Mouse (Mus musculus) liver, embryonic 12.5 days (tissue): Measurements from ENCODE around the gene 4921539E11Rik. TPM values are rescaled to one million over a fixed set of nuclear protein-coding genes. Genes with fewer than 3 reads are reported as not detected.
A peak's percentile ranks its signal among the peaks of the same experiment; 100 is the strongest.

Source experiments
- ATAC-seq: fragments of 200-750 bp; cut with Nextera tagmentation; 2 replicates; pipeline ENCODE4 v1.8.0; 2017; ENCODE audit warnings: moderate number of reproducible peaks, mild to moderate bottlenecking, moderate library complexity
- H3K27ac ChIP-seq: fragments of 300-500 bp; sonication (generic); 2 replicates; pipeline ENCODE4 v1.5.1; 2016; ENCODE audit warnings: mild to moderate bottlenecking
- H3K27me3 ChIP-seq: fragments of 300-500 bp; sonication (generic); replicated peaks from 2 replicates; pipeline ENCODE4 v1.6.1; 2016; ENCODE audit warnings: mild to moderate bottlenecking, moderate library complexity
- H3K36me3 ChIP-seq: fragments of 300-500 bp; sonication (generic); 2 replicates; pipeline ENCODE4 v1.6.1; 2016; ENCODE audit warnings: mild to moderate bottlenecking, moderate library complexity
- H3K4me1 ChIP-seq: fragments of 300-500 bp; sonication (generic); 2 replicates; pipeline ENCODE4 v1.6.1; 2016
- H3K4me2 ChIP-seq: fragments of 300-500 bp; sonication (generic); 2 replicates; pipeline ENCODE4 v1.6.1; 2016; ENCODE audit warnings: mild to moderate bottlenecking, moderate library complexity
- H3K4me3 ChIP-seq: fragments of 300-500 bp; sonication (generic); 2 replicates; pipeline ENCODE4 v1.5.1; 2016; ENCODE audit warnings: mild to moderate bottlenecking, moderate library complexity
- H3K9ac ChIP-seq: fragments of 300-500 bp; sonication (generic); 2 replicates; pipeline ENCODE4 v1.6.1; 2016; ENCODE audit warnings: mild to moderate bottlenecking, moderate library complexity
- H3K9me3 ChIP-seq: fragments of 300-500 bp; sonication (generic); replicated peaks from 2 replicates; pipeline ENCODE4 v1.6.1; 2016; ENCODE audit warnings: mild to moderate bottlenecking, moderate library complexity
- WGBS: fragments of 180-500 bp; shearing (Covaris S2); methylation state at CpG from one replicate; pipeline ENCODE4 v1.1.7; 2016; ENCODE audit not compliant: insufficient replicate concordance; 5-methylcytosine and 5-hydroxymethylcytosine counted together
- polyA plus RNA-seq: library from polyadenylated mRNA; unstranded; fragments of >200 nt; fragmentation: Nextera tagmentation; extraction: Ambion mirVana; gene quantifications from 2 replicates; pipeline ENCODE4 v1.2.1, GENCODE M21; 2016

The 4921539E11Rik gene
- polyA plus RNA-seq, 1 experiment from 2014 or later, result not detected

GRCm38 (mm10) chr4:103221789-103222188 lies 68.9 kb downstream of the 4921539E11Rik start:
- H3K4me1 ChIP-seq, result peaks cover 11% of the 10 kb centered on the region
- 43% methylated on average over 6 of the region's 6 CpGs for WGBS
- no peak overlapping the region for H3K4me3 ChIP-seq
- no peak overlapping the region for H3K27ac ChIP-seq
- no peak overlapping the region for H3K4me2 ChIP-seq
- no peaks in the 10 kb centered on the region for H3K36me3 ChIP-seq
- H3K27me3 ChIP-seq, result no peaks in the 10 kb centered on the region
- ATAC-seq, result no peak
- no peaks in the 10 kb centered on the region for H3K9me3 ChIP-seq
- H3K9ac ChIP-seq, result no peak overlapping the region

GRCm38 (mm10) chr4:103219011-103219410 lies 71.7 kb downstream of the 4921539E11Rik start:
- WGBS, result 66% methylated on average over 5 of the region's 5 CpGs
- peaks cover 24% of the 10 kb centered on the region for H3K4me1 ChIP-seq

GRCm38 (mm10) chr4:103216046-103216445 lies 74.6 kb downstream of the 4921539E11Rik start:
- Histone ChIP-seq H3K9ac (no peak overlapping the region), H3K9me3 (no peaks in the 10 kb centered on the region), H3K36me3 (peaks cover 2% of the 10 kb centered on the region; the same call in 1 of the 2 replicates), H3K4me1 (peaks cover 29% of the 10 kb centered on the region), H3K4me2 (0 out of 2 replicates have a peak overlapping the region, but pooled peaks have one; percentile 6), H3K27me3 (no peaks in the 10 kb centered on the region), H3K27ac (peak overlapping the region; percentile 93), H3K4me3 (no peak overlapping the region)
- WGBS, result 72% methylated on average over 6 of the region's 6 CpGs
- ATAC-seq, result no peak

More at GRCm38 (mm10) chr4:103219011-103219410, 71.7 kb downstream of the 4921539E11Rik start:
- Histone ChIP-seq H3K27ac (no peak overlapping the region), H3K4me2 (no peak overlapping the region), H3K36me3 (no peaks in the 10 kb centered on the region), H3K27me3 (no peaks in the 10 kb centered on the region), H3K9me3 (no peaks in the 10 kb centered on the region), H3K4me3 (no peak overlapping the region), H3K9ac (no peak overlapping the region)
- ATAC-seq, result no peak

GRCm38 (mm10) chr4:103214925-103215820 lies 75.5 kb downstream of the 4921539E11Rik start, which contains the start of gene Slc35d1:
Gene Slc35d1, minus strand, starts transcription at chr4:103215164.
- H3K9me3 ChIP-seq, result no peaks in the 10 kb centered on the region
- peak within 1 kb of the TSS; percentile 95 for H3K9ac ChIP-seq
- peak; percentile 86 for ATAC-seq
- H3K4me3 ChIP-seq, result peak within 1 kb of the TSS; percentile 92
- WGBS, result 3% methylated on average over 70 of the region's 70 CpGs
- peak within 1 kb of the TSS; percentile 90 for H3K4me2 ChIP-seq
- peaks cover 9% of the 10 kb centered on the region for H3K36me3 ChIP-seq
- peak within 1 kb of the TSS; percentile 93 for H3K27ac ChIP-seq
- H3K27me3 ChIP-seq, result no peaks in the 10 kb centered on the region
- peaks cover 29% of the 10 kb centered on the region for H3K4me1 ChIP-seq

DNA sequence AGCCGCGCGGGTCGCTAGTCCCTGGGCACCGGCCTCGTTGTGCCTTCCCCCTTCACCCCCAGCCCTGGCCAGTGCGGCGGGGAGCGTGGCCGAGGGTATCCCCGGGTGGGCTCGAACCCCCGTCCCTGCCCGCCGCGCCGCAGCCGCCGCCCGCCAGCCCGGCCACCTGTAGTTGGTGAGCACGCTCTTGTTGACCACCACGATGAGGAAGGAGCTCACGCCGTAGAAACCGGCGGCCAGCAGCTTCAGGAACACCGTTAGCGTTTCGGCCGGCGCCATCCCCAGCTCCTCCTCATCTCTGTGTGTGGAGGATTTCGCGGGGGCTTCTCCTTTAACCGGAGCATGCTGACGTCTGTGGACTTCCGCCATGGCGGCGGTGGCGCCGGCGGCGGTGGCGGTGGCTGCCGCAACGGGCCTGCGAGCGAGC lies 76.2 kb downstream of the 4921539E11Rik start:
- H3K4me2 ChIP-seq, result peak overlapping the region; percentile 90
- no peaks in the 10 kb centered on the region for H3K9me3 ChIP-seq
- H3K9ac ChIP-seq, result peak overlapping the region; percentile 95
- H3K4me1 ChIP-seq, result peaks cover 29% of the 10 kb centered on the region
- peak; percentile 68 for ATAC-seq
- peak overlapping the region; percentile 93 for H3K27ac ChIP-seq
- no peaks in the 10 kb centered on the region for H3K27me3 ChIP-seq
- 2% methylated on average over 48 of the region's 48 CpGs for WGBS
- H3K36me3 ChIP-seq, result peaks cover 16% of the 10 kb centered on the region
- peak overlapping the region; percentile 92 for H3K4me3 ChIP-seq

- Histone ChIP-seq H3K27ac (peak overlapping the region; percentile 93), H3K27me3 (no peaks in the 10 kb centered on the region), H3K9ac (peak overlapping the region; percentile 95), H3K4me1 (peaks cover 29% of the 10 kb centered on the region), H3K4me3 (peak overlapping the region; percentile 92), H3K4me2 (peak overlapping the region; percentile 90), H3K9me3 (no peaks in the 10 kb centered on the region), H3K36me3 (peaks cover 21% of the 10 kb centered on the region)
- peak; percentile 50 for ATAC-seq
- WGBS, result 6% methylated on average over 30 of the region's 30 CpGs
Measured at GRCm38 (mm10) chr4:103213859-103214497, 76.7 kb downstream of the 4921539E11Rik start.

- H3K9ac ChIP-seq, result no peak overlapping the region
- peaks cover 73% of the 10 kb centered on the region for H3K36me3 ChIP-seq
- H3K4me1 ChIP-seq, result peaks cover 11% of the 10 kb centered on the region
- WGBS, result 55% methylated on average over 1 of the region's 1 CpGs
- no peak overlapping the region for H3K27ac ChIP-seq
- no peak overlapping the region for H3K4me2 ChIP-seq
- no peak overlapping the region for H3K4me3 ChIP-seq
- H3K9me3 ChIP-seq, result no peaks in the 10 kb centered on the region
- no peak for ATAC-seq
- H3K27me3 ChIP-seq, result no peaks in the 10 kb centered on the region
Measured at GRCm38 (mm10) chr4:103208553-103208952, 82.1 kb downstream of the 4921539E11Rik start.

DNA sequence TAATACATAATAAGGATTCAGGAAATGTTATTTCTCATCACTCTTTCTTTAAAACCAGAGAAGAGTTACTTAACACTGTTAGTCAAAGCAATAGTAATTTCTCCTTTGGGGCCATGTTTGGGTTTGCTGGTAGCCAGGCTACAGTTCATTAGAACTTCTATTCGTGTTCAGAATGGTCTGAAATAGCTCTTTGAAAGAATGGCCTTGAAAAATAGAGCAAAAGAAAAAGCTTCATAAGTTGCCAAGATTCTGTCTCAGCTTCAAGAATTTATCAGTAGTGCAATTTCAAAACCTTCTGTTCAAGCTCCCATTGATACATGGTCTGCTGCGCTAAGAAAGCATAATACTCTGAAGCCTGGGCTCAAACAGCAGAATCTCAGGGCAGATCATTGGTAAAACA lies 87.0 kb downstream of the 4921539E11Rik start:
- no peak overlapping the region for H3K9ac ChIP-seq
- H3K36me3 ChIP-seq, result peaks cover 85% of the 10 kb centered on the region
- ATAC-seq, result no peak
- H3K4me3 ChIP-seq, result no peak overlapping the region
- H3K27ac ChIP-seq, result no peak overlapping the region
- H3K27me3 ChIP-seq, result no peaks in the 10 kb centered on the region
- 86% methylated on average over 2 of the region's 2 CpGs for WGBS
- no peak overlapping the region for H3K4me2 ChIP-seq
- H3K9me3 ChIP-seq, result no peaks in the 10 kb centered on the region
- H3K4me1 ChIP-seq, result no peaks in the 10 kb centered on the region

GRCm38 (mm10) chr4:103200046-103200445 lies 90.6 kb downstream of the 4921539E11Rik start:
- H3K36me3 ChIP-seq, result peaks cover 79% of the 10 kb centered on the region
- H3K4me1 ChIP-seq, result no peaks in the 10 kb centered on the region
- no peak for ATAC-seq
- no peaks in the 10 kb centered on the region for H3K27me3 ChIP-seq
- no peak overlapping the region for H3K4me2 ChIP-seq
- no peak overlapping the region for H3K27ac ChIP-seq
- H3K9me3 ChIP-seq, result no peaks in the 10 kb centered on the region
- no peak overlapping the region for H3K9ac ChIP-seq
- no peak overlapping the region for H3K4me3 ChIP-seq
- WGBS, result 81% methylated on average over 1 of the region's 1 CpGs

GRCm38 (mm10) chr4:103199086-103199485 lies 91.6 kb downstream of the 4921539E11Rik start:
- no peaks in the 10 kb centered on the region for H3K9me3 ChIP-seq
- no peak for ATAC-seq
- H3K4me2 ChIP-seq, result no peak overlapping the region
- H3K36me3 ChIP-seq, result peaks cover 79% of the 10 kb centered on the region
- H3K27ac ChIP-seq, result no peak overlapping the region
- no peak overlapping the region for H3K9ac ChIP-seq
- no peaks in the 10 kb centered on the region for H3K27me3 ChIP-seq
- 68% methylated on average over 4 of the region's 4 CpGs for WGBS
- no peak overlapping the region for H3K4me3 ChIP-seq
- H3K4me1 ChIP-seq, result no peaks in the 10 kb centered on the region

GRCm38 (mm10) chr4:103197401-103197800 lies 93.3 kb downstream of the 4921539E11Rik start:
- Histone ChIP-seq H3K9me3 (peaks cover 2% of the 10 kb centered on the region; the same call in 1 of the 2 replicates), H3K9ac (no peak overlapping the region), H3K27me3 (no peaks in the 10 kb centered on the region), H3K4me3 (no peak overlapping the region), H3K36me3 (peaks cover 85% of the 10 kb centered on the region), H3K27ac (no peak overlapping the region), H3K4me2 (no peak overlapping the region), H3K4me1 (peaks cover 9% of the 10 kb centered on the region)
- whole genome bisulfite sequencing, result 73% methylated on average over 8 of the region's 8 CpGs
- no peak for ATAC-seq

DNA sequence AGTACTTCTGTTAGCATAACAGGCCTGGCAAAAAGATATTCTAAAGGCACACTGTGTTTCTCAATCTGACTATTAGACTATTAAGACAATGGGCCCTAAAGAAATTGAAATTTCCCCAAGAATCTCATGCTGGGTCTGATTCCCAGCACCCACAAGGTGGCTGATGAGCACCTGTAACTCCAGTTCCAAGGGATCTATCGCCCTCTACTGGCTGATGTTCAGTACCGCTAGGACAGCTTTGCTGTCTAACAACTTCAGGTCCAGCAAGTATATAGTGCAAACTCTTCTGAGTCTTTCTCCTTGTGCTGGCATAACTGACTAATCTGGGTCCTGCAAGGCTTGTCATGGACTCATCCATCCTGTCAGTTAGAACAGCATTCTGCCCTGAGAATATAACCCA lies 98.2 kb downstream of the 4921539E11Rik start:
- Histone ChIP-seq H3K9ac (no peak overlapping the region), H3K27ac (peak overlapping the region; percentile 23; the same call in 1 of the 2 replicates), H3K4me3 (no peak overlapping the region), H3K4me1 (peaks cover 47% of the 10 kb centered on the region), H3K4me2 (no peak overlapping the region), H3K9me3 (peaks cover 5% of the 10 kb centered on the region; the same call in 1 of the 2 replicates), H3K27me3 (no peaks in the 10 kb centered on the region), H3K36me3 (peaks cover 84% of the 10 kb centered on the region)
- no peak for ATAC-seq
- WGBS, result 75% methylated on average over 2 of the region's 2 CpGs
